Mouse (Mus musculus): ENCODE results near the gene Lce1i. TPM values are rescaled to one million over a fixed set of nuclear protein-coding genes. Genes with fewer than 3 reads are reported as not detected.

Gene Lce1i
- polyA plus RNA-seq, 1 experiment from 2014 or later = 0.25 TPM

GRCm38 (mm10) chr3:92753197-92753596 is 25.5 kb downstream of the Lce1i start:
- ATAC-seq (ENCODE audit: low read depth) = no peak
- 32% methylated on average over 3 of the region's 3 CpGs for WGBS
- Histone ChIP-seq H3K27ac (replicated peaks; ENCODE audit: low read depth, low read length) (no peak overlapping the region), H3K36me3 (ENCODE audit: control insufficient read depth, insufficient read depth, low read length) (no peaks in the 10 kb centered on the region), H3K27me3 (replicated peaks; ENCODE audit: control insufficient read depth, insufficient read depth, low read length) (no peaks in the 10 kb centered on the region), H3K4me1 (ENCODE audit: control insufficient read depth, insufficient read depth, low read length) (no peaks in the 10 kb centered on the region), H3K4me2 (ENCODE audit: low read depth, low read length) (no peak overlapping the region), H3K9ac (ENCODE audit: low read depth, low read length) (no peak overlapping the region), H3K9me3 (ENCODE audit: control insufficient read depth, low read length) (no peaks in the 10 kb centered on the region), H3K4me3 (ENCODE audit: low read depth, low read length) (no peak overlapping the region)
- DNase-seq (ENCODE audit: low spot score) = no peak

- Histone ChIP-seq H3K9ac (ENCODE audit: low read depth, low read length) (no peak within 1 kb of the TSS), H3K27ac (replicated peaks; ENCODE audit: low read depth, low read length) (no peak within 1 kb of the TSS), H3K27me3 (replicated peaks; ENCODE audit: control insufficient read depth, insufficient read depth, low read length) (no peaks in the 10 kb centered on the region), H3K4me3 (ENCODE audit: low read depth, low read length) (no peak within 1 kb of the TSS), H3K9me3 (ENCODE audit: control insufficient read depth, low read length) (no peaks in the 10 kb centered on the region), H3K4me2 (ENCODE audit: low read depth, low read length) (no peak within 1 kb of the TSS), H3K36me3 (ENCODE audit: control insufficient read depth, insufficient read depth, low read length) (no peaks in the 10 kb centered on the region), H3K4me1 (ENCODE audit: control insufficient read depth, insufficient read depth, low read length) (no peaks in the 10 kb centered on the region)
- no peak for ATAC-seq (ENCODE audit: low read depth)
- DNase-seq (ENCODE audit: low spot score) = no peak
- WGBS = 88% methylated on average over 1 of the region's 1 CpGs
Observed at GRCm38 (mm10) chr3:92752238-92752637, 26.5 kb downstream of the Lce1i start, which contains the start of gene Lce1g. Gene Lce1g (minus strand): TSS chr3:92752338.

GRCm38 (mm10) chr3:92738996-92739395 is 39.7 kb downstream of the Lce1i start, which contains the start of gene Gm38119:
Gene Gm38119 (minus strand): TSS chr3:92739096.
- Histone ChIP-seq H3K9me3 (ENCODE audit: control insufficient read depth, low read length) (no peaks in the 10 kb centered on the region), H3K4me1 (ENCODE audit: control insufficient read depth, insufficient read depth, low read length) (no peaks in the 10 kb centered on the region), H3K9ac (ENCODE audit: low read depth, low read length) (no peak within 1 kb of the TSS), H3K27me3 (replicated peaks; ENCODE audit: control insufficient read depth, insufficient read depth, low read length) (no peaks in the 10 kb centered on the region), H3K27ac (replicated peaks; ENCODE audit: low read depth, low read length) (no peak within 1 kb of the TSS), H3K36me3 (ENCODE audit: control insufficient read depth, insufficient read depth, low read length) (no peaks in the 10 kb centered on the region), H3K4me3 (ENCODE audit: low read depth, low read length) (no peak within 1 kb of the TSS), H3K4me2 (ENCODE audit: low read depth, low read length) (no peak within 1 kb of the TSS)
- no peak for DNase-seq (ENCODE audit: low spot score)
- whole genome bisulfite sequencing = 81% methylated on average over 1 of the region's 1 CpGs
- ATAC-seq (ENCODE audit: low read depth) = no peak

Other genes starting within 250 kb of the Lce1i start
- gene 2310046K23Rik, start 244.4 kb downstream of the Lce1i start, polyA plus RNA-seq (2014; fragmentation: Nextera tagmentation; extraction: Ambion mirVana) = 0.89 TPM in 1 of 2 replicates, not detected in the other
- gene Ivl, start 205.2 kb downstream of the Lce1i start, polyA plus RNA-seq (2014; fragmentation: Nextera tagmentation; extraction: Ambion mirVana) = 0.45 and 1.4 TPM in 2 replicates
- not detected in 2 replicates for gene Smcp, start 189.9 kb downstream of the Lce1i start, polyA plus RNA-seq (2014; fragmentation: Nextera tagmentation; extraction: Ambion mirVana)
- gene 2210017I01Rik, start 171.4 kb downstream of the Lce1i start, polyA plus RNA-seq (2014; fragmentation: Nextera tagmentation; extraction: Ambion mirVana) = not detected in 2 replicates
- gene Lce6a, start 157.2 kb downstream of the Lce1i start, polyA plus RNA-seq (2014; fragmentation: Nextera tagmentation; extraction: Ambion mirVana) = not detected in 2 replicates
- not detected in 2 replicates for gene Lce1a1, start 130.6 kb downstream of the Lce1i start, polyA plus RNA-seq (2014; fragmentation: Nextera tagmentation; extraction: Ambion mirVana)
- not detected in 2 replicates for gene Lce1b, start 122.0 kb downstream of the Lce1i start, polyA plus RNA-seq (2014; fragmentation: Nextera tagmentation; extraction: Ambion mirVana)
- 0.42 TPM in 1 of 2 replicates, not detected in the other for gene Lce1a2, start 108.6 kb downstream of the Lce1i start, polyA plus RNA-seq (2014; fragmentation: Nextera tagmentation; extraction: Ambion mirVana)
- 0.42 TPM in 1 of 2 replicates, not detected in the other for gene Lce1c, start 99.7 kb downstream of the Lce1i start, polyA plus RNA-seq (2014; fragmentation: Nextera tagmentation; extraction: Ambion mirVana)
- gene Lce1d, start 91.7 kb downstream of the Lce1i start, polyA plus RNA-seq (2014; fragmentation: Nextera tagmentation; extraction: Ambion mirVana) = 0.26 and 0.33 TPM in 2 replicates
- gene Lce1e, start 69.8 kb downstream of the Lce1i start, polyA plus RNA-seq (2014; fragmentation: Nextera tagmentation; extraction: Ambion mirVana) = not detected in 2 replicates
- 0.33 TPM in 1 of 2 replicates, not detected in the other for gene Lce1f, start 58.5 kb downstream of the Lce1i start, polyA plus RNA-seq (2014; fragmentation: Nextera tagmentation; extraction: Ambion mirVana)
- not detected in 2 replicates for gene Gm38119, start 39.8 kb downstream of the Lce1i start, polyA plus RNA-seq (2014; fragmentation: Nextera tagmentation; extraction: Ambion mirVana)
- 0.25 TPM in 1 of 2 replicates, not detected in the other for gene Lce1g, start 26.6 kb downstream of the Lce1i start, polyA plus RNA-seq (2014; fragmentation: Nextera tagmentation; extraction: Ambion mirVana)
- gene Lce1h, start 13.8 kb downstream of the Lce1i start, polyA plus RNA-seq (2014; fragmentation: Nextera tagmentation; extraction: Ambion mirVana) = 0.25 TPM in 1 of 2 replicates, not detected in the other
- gene Lce1j, start 11.6 kb upstream of the Lce1i start, polyA plus RNA-seq (2014; fragmentation: Nextera tagmentation; extraction: Ambion mirVana) = not detected in 2 replicates
- not detected in 2 replicates for gene Lce1k, start 29.0 kb upstream of the Lce1i start, polyA plus RNA-seq (2014; fragmentation: Nextera tagmentation; extraction: Ambion mirVana)
- gene Kprp, start 48.3 kb upstream of the Lce1i start, polyA plus RNA-seq (2014; fragmentation: Nextera tagmentation; extraction: Ambion mirVana) = 0.07 and 0.47 TPM in 2 replicates
- not detected in 2 replicates for gene Lce1l, start 72.4 kb upstream of the Lce1i start, polyA plus RNA-seq (2014; fragmentation: Nextera tagmentation; extraction: Ambion mirVana)
- not detected in 2 replicates for gene 2310050C09Rik, start 91.3 kb upstream of the Lce1i start, polyA plus RNA-seq (2014; fragmentation: Nextera tagmentation; extraction: Ambion mirVana)
- 3.3 and 6.1 TPM in 2 replicates for gene Lce3a, start 147.3 kb upstream of the Lce1i start, polyA plus RNA-seq (2014; fragmentation: Nextera tagmentation; extraction: Ambion mirVana)
- gene Lce3b, start 154.1 kb upstream of the Lce1i start, polyA plus RNA-seq (2014; fragmentation: Nextera tagmentation; extraction: Ambion mirVana) = 0.43 and 1.1 TPM in 2 replicates
- gene Lce3c, start 165.6 kb upstream of the Lce1i start, polyA plus RNA-seq (2014; fragmentation: Nextera tagmentation; extraction: Ambion mirVana) = 0.80 and 3.1 TPM in 2 replicates
- not detected in 2 replicates for gene Lce3d, start 178.5 kb upstream of the Lce1i start, polyA plus RNA-seq (2014; fragmentation: Nextera tagmentation; extraction: Ambion mirVana)
- 1.3 and 1.9 TPM in 2 replicates for gene Lce3e, start 188.2 kb upstream of the Lce1i start, polyA plus RNA-seq (2014; fragmentation: Nextera tagmentation; extraction: Ambion mirVana)
- gene Lce3f, start 213.3 kb upstream of the Lce1i start, polyA plus RNA-seq (2014; fragmentation: Nextera tagmentation; extraction: Ambion mirVana) = 3.2 and 11.5 TPM in 2 replicates
- gene Crct1, start 236.8 kb upstream of the Lce1i start, polyA plus RNA-seq (2014; fragmentation: Nextera tagmentation; extraction: Ambion mirVana) = 2.7 and 7.5 TPM in 2 replicates
- not detected in 2 replicates for gene Lce1m, start 240.2 kb upstream of the Lce1i start, polyA plus RNA-seq (2014; fragmentation: Nextera tagmentation; extraction: Ambion mirVana)